Mouse (Mus musculus): ENCODE results near the gene Ciao2b.
"Not testable (repeated sequence)": the region's sequence is repeated elsewhere in the genome, so short reads cannot be mapped to it uniquely, and the experiment has no call there.

Ciao2b gene

GRCm38 (mm10) chr8:104641426-104642323, at the start of gene Ciao2b:
Gene Ciao2b, minus strand, starts transcription at chr8:104641965.
- DNase-seq (ENCODE audit: low spot score) = peak; percentile 90

GRCm38 (mm10) chr8:104688433-104688832, 46.7 kb upstream of the Ciao2b start:
- no peak for DNase-seq (ENCODE audit: low spot score)

GRCm38 (mm10) chr8:104655614-104656013, 13.8 kb upstream of the Ciao2b start:
- no peak for DNase-seq (ENCODE audit: low spot score)

GRCm38 (mm10) chr8:104654984-104655383, 13.2 kb upstream of the Ciao2b start:
- peak; percentile 93 for DNase-seq (ENCODE audit: low spot score)

- DNase-seq (ENCODE audit: low spot score) = not testable (repeated sequence)
These were observed 2.4 kb upstream of the Ciao2b start for GRCm38 (mm10) chr8:104644187-104644586.

- DNase-seq (ENCODE audit: low spot score) = no peak
These were observed 524 bp upstream of the Ciao2b start for GRCm38 (mm10) chr8:104642324-104642654.

- DNase-seq (ENCODE audit: low spot score) = no peak
These were observed 864 bp downstream of the Ciao2b start for GRCm38 (mm10) chr8:104640831-104641370.

GRCm38 (mm10) chr8:104640241-104640640, 1.5 kb downstream of the Ciao2b start:
- no peak for DNase-seq (ENCODE audit: low spot score)

- no peak for DNase-seq (ENCODE audit: low spot score)
These were observed 3.8 kb downstream of the Ciao2b start for GRCm38 (mm10) chr8:104638010-104638409.

GRCm38 (mm10) chr8:104635004-104635710, 6.6 kb downstream of the Ciao2b start:
- no peak for DNase-seq (ENCODE audit: low spot score)

GRCm38 (mm10) chr8:104633156-104633744, 8.5 kb downstream of the Ciao2b start:
- no peak for DNase-seq (ENCODE audit: low spot score)

GRCm38 (mm10) chr8:104632486-104632885, 9.3 kb downstream of the Ciao2b start:
- DNase-seq (ENCODE audit: low spot score) = peak; percentile 49

- peak; percentile 27 for DNase-seq (ENCODE audit: low spot score)
These were observed 9.8 kb downstream of the Ciao2b start for GRCm38 (mm10) chr8:104631975-104632374.

GRCm38 (mm10) chr8:104630981-104631663, 10.6 kb downstream of the Ciao2b start, which contains the start of gene Rrad:
Gene Rrad, minus strand, starts transcription at chr8:104631327.
- peak; percentile 88 for DNase-seq (ENCODE audit: low spot score)

GRCm38 (mm10) chr8:104630574-104630973, 11.2 kb downstream of the Ciao2b start:
- DNase-seq (ENCODE audit: low spot score) = peak; percentile 69

GRCm38 (mm10) chr8:104630111-104630479, 11.7 kb downstream of the Ciao2b start:
- DNase-seq (ENCODE audit: low spot score) = no peak

- peak; percentile 86 for DNase-seq (ENCODE audit: low spot score)
These were observed 12.3 kb downstream of the Ciao2b start for GRCm38 (mm10) chr8:104629306-104630110.

GRCm38 (mm10) chr8:104628402-104628801, 13.4 kb downstream of the Ciao2b start:
- no peak for DNase-seq (ENCODE audit: low spot score)

GRCm38 (mm10) chr8:104627065-104627740, 14.6 kb downstream of the Ciao2b start:
- DNase-seq (ENCODE audit: low spot score) = no peak

GRCm38 (mm10) chr8:104624161-104624560, 17.6 kb downstream of the Ciao2b start, which contains the start of gene Cdh16:
Gene Cdh16, minus strand, starts transcription at chr8:104624396.
- DNase-seq (ENCODE audit: low spot score) = no peak

All from MN1 (cell line).